Comparison of ENCODE assay signal across 9 mouse cellular contexts in the genomic region with DNA sequence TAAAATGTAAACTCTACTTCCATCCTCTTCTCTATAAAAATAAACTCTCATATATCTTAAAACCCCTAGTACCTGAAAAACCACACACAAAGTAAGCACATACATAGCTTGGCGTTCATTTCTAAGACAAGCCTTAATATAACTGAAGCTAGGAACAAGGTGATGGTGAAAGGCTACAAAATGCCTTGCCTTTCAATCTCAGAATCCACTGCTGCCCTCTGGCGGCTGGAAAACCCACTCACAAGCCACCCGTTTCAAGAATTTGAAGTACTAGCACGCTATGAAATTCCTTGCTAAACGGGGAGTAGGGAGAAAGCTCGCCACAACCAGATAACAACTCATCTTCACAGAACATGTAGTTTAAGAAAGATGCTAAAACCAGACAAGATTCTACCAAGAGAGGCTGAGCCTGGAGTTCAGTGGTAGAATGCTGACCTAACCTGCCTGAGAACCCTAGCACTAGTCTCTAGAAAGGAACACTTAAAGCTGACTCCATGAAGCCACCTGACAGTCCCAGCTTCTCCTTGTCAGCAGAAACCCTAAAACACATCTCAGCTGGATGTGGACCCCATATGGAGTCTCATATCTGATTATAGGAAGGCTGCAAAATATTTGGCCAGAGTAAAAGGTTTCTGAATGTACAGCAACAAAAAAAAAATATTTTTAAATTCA. TPM values are rescaled to one million over a fixed set of nuclear protein-coding genes. Genes with fewer than 3 reads are reported as not detected.
DNase-seq lines count a peak whose midpoint lies in the region; ATAC-seq and TF ChIP-seq lines count a peak whose summit lies in the region.
"Had no signal": no experiment of that assay in that cellular context is flagged by ENCODE, and none has a peak within 500 bp of the region (broad histone marks: within the 10 kb centered on the region; RNA-seq: fewer than 3 reads in every experiment).

No protein-coding gene starts in this region.

- no peak overlapping the region for H3K27ac ChIP-seq in ES-E14 (ENCODE audit: insufficient read depth, low read depth, low read length, poor library complexity, severe bottlenecking)
- H3K27ac ChIP-seq in heart, embryonic 12.5 days (ENCODE audit: poor library complexity, severe bottlenecking), result no peak overlapping the region
- H3K27ac ChIP-seq in lung, embryonic 14.5 days (ENCODE audit: low read depth), result no peak overlapping the region
- H3K27ac ChIP-seq: macrophage had no signal

- 6% methylated on average over 6 of the region's 6 CpGs for WGBS in heart, embryonic 12.5 days
- 2% methylated on average over 6 of the region's 6 CpGs for WGBS in large intestine, adult 2 months
- 3% methylated on average over 6 of the region's 6 CpGs for WGBS in lung, embryonic 14.5 days

- peak overlapping the region; percentile 7 for H3K4me2 ChIP-seq in heart, embryonic 12.5 days
- H3K4me2 ChIP-seq in lung, embryonic 14.5 days, result no peak overlapping the region

- H3K27me3 ChIP-seq in heart, embryonic 12.5 days (replicated peaks), result no peaks in the 10 kb centered on the region
- no peaks in the 10 kb centered on the region for H3K27me3 ChIP-seq in lung, embryonic 14.5 days (ENCODE audit: insufficient read depth, low read length)

- DNase-seq in ES-E14 (ENCODE audit: low read depth, low spot score), result peak; percentile 71
- peak; percentile 91 for DNase-seq in brain, adult 2 months (ENCODE audit: low read depth, low spot score)
- DNase-seq in large intestine, adult 2 months (ENCODE audit: low read depth, low spot score), result peak; percentile 28
- DNase-seq in lung, embryonic 14.5 days, result peak; percentile 92
- DNase-seq in ovary, postnatal 14 days (ENCODE audit: low spot score), result peak; percentile 68
- DNase-seq in urinary bladder, adult 18-20 months (ENCODE audit: low spot score in 2 of 2), result peak; percentile 33 to 68

- H3K36me3 ChIP-seq in ES-E14 (ENCODE audit: control insufficient read depth, insufficient read depth, low read length, poor library complexity, severe bottlenecking), result no peaks in the 10 kb centered on the region; the same call in 1 of the 2 replicates
- peaks cover 12% of the 10 kb centered on the region for H3K36me3 ChIP-seq in heart, embryonic 12.5 days
- peaks cover 15% of the 10 kb centered on the region; the same call in 1 of the 2 replicates for H3K36me3 ChIP-seq in lung, embryonic 14.5 days (ENCODE audit: insufficient read depth)

- no peaks in the 10 kb centered on the region for H3K4me1 ChIP-seq in ES-E14 (ENCODE audit: control insufficient read depth in 2 of 2, insufficient read depth in 2 of 2, low read length in 2 of 2, poor library complexity in 1 of 2)
- no peaks in the 10 kb centered on the region for H3K4me1 ChIP-seq in heart, embryonic 12.5 days (replicated peaks)
- no peaks in the 10 kb centered on the region for H3K4me1 ChIP-seq in lung, embryonic 14.5 days (ENCODE audit: insufficient read depth)

- no peak overlapping the region; the same call in 1 of the 2 replicates for H3K9ac ChIP-seq in ES-E14 (ENCODE audit: insufficient read depth, low read depth, low read length, poor library complexity, severe bottlenecking)
- H3K9ac ChIP-seq in heart, embryonic 12.5 days, result no peak overlapping the region
- no peak overlapping the region for H3K9ac ChIP-seq in lung, embryonic 14.5 days

- no peaks in the 10 kb centered on the region for H3K9me3 ChIP-seq in ES-E14 (ENCODE audit: control insufficient read depth, insufficient read depth, low read depth, low read length)
- no peaks in the 10 kb centered on the region for H3K9me3 ChIP-seq in heart, embryonic 12.5 days (replicated peaks)
- no peaks in the 10 kb centered on the region for H3K9me3 ChIP-seq in lung, embryonic 14.5 days (ENCODE audit: low read depth, low read length)

- in situ Hi-C loops in ES-E14 (cut with MboI; ENCODE audit: low sequenced_read_pairs in 2 of 2, unreplicated experiment in 2 of 2), result no loop called here

- H3K4me3 ChIP-seq in ES-E14 (ENCODE audit: insufficient read depth in 1 of 2, low read depth in 1 of 2, low read length in 2 of 2, poor library complexity in 1 of 2, severe bottlenecking in 1 of 2), result no peak overlapping the region
- H3K4me3 ChIP-seq in heart, embryonic 12.5 days, result no peak overlapping the region
- H3K4me3 ChIP-seq in lung, embryonic 14.5 days (ENCODE audit: low read depth, low read length), result no peak overlapping the region

- peak; percentile 84 for TF ChIP-seq CTCF in lung, embryonic 14.5 days (IDR thresholded peaks at IDR 0.05; ENCODE audit: low read depth)

- ATAC-seq in erythroid progenitor cell, adult 5-6 weeks (replicated peaks; ENCODE audit: low FRiP score, poor library complexity, severe bottlenecking), result peak; percentile 49; the same call in 1 of the 2 replicates
- ATAC-seq in heart, embryonic 12.5 days (ENCODE audit: insufficient number of reproducible peaks, low FRiP score), result no peak
- no peak for ATAC-seq in lung, embryonic 14.5 days (ENCODE audit: insufficient read depth)

TF ChIP-seq in ES-E14, 5 proteins besides CTCF, POLR2A, EP300 and RAD21:
- TF ChIP-seq ZNF384 (IDR thresholded peaks at IDR 0.05; ENCODE audit: low read depth, low read length) (no peak), MAFK (IDR thresholded peaks at IDR 0.05; ENCODE audit: insufficient read depth, low read depth, low read length) (no peak), CHD2 (IDR thresholded peaks at IDR 0.05; ENCODE audit: low read depth, low read length) (no peak), ZC3H11A (IDR thresholded peaks at IDR 0.05; ENCODE audit: borderline replicate concordance, low read depth, low read length) (no peak; the same call in 1 of the 2 replicates), HCFC1 (IDR thresholded peaks at IDR 0.05; ENCODE audit: borderline replicate concordance, insufficient read depth, low read length) (no peak)
TF ChIP-seq in ES-E14: peak in this region for 0.

RNA-seq across cellular contexts. Expression of a gene that starts 29.1 kb away (rescaled TPM):
- 30.0 and 48.2 TPM in 2 replicates for total RNA-seq in ES-E14 (2012; rRNA removed)
- 8.4 and 17.3 TPM in 2 replicates for total RNA-seq in erythroid progenitor cell, adult 5-6 weeks (2015; ENCODE audit: low replicate concordance)
- 14.0 and 17.4 TPM in 2 replicates for total RNA-seq in erythroid progenitor cell, adult 5-6 weeks (2017; ENCODE audit: low replicate concordance)
- 26.0 and 26.7 TPM in 2 replicates for polyA plus RNA-seq in heart, embryonic 12.5 days (2016; fragmentation: Nextera tagmentation; extraction: Ambion mirVana)
- 2.6 and 2.8 TPM in 2 replicates for polyA plus RNA-seq in large intestine, adult 2 months (2012; rRNA removed)
- polyA plus RNA-seq in lung, embryonic 14.5 days (2014; fragmentation: Nextera tagmentation; extraction: Ambion mirVana), result 30.5 and 33.0 TPM in 2 replicates

RNA-seq across cellular contexts. Expression of a gene that starts 29.2 kb away (rescaled TPM):
- 68.0 and 69.5 TPM in 2 replicates for total RNA-seq in ES-E14 (2012; rRNA removed)
- total RNA-seq in erythroid progenitor cell, adult 5-6 weeks (2015; ENCODE audit: low replicate concordance), result 16.3 and 16.6 TPM in 2 replicates
- total RNA-seq in erythroid progenitor cell, adult 5-6 weeks (2017; ENCODE audit: low replicate concordance), result 9.6 and 13.4 TPM in 2 replicates
- 24.7 and 26.6 TPM in 2 replicates for polyA plus RNA-seq in heart, embryonic 12.5 days (2016; fragmentation: Nextera tagmentation; extraction: Ambion mirVana)
- polyA plus RNA-seq in large intestine, adult 2 months (2012; rRNA removed), result 3.0 and 4.0 TPM in 2 replicates
- polyA plus RNA-seq in lung, embryonic 14.5 days (2014; fragmentation: Nextera tagmentation; extraction: Ambion mirVana), result 23.6 and 24.3 TPM in 2 replicates

Comparison
In these comparisons a context has a peak if more than half of its experiments do, and no peak if none do; other contexts are left out.
1. DNase-seq: peak in every context shown above with its lines; median percentile 92 in lung, embryonic 14.5 days; 91 in brain, adult 2 months; 71 in ES-E14; 68 in ovary, postnatal 14 days; 50 in urinary bladder, adult 18-20 months; 28 in large intestine, adult 2 months.